Mouse (Mus musculus) erythroblast, embryonic 14.5 days (primary cell): ENCODE results near the gene Cnksr3.

Source experiments
- GATA1 ChIP-seq: IDR thresholded peaks from 2 replicates; pipeline ENCODE4 v1.6.1; 2012; ENCODE audit warnings: low read length, inconsistent platforms, mixed read lengths
- TAL1 ChIP-seq: IDR thresholded peaks from 3 replicates; pipeline ENCODE4 v1.6.1; 2012; ENCODE audit warnings: low read length, inconsistent platforms, mixed read lengths

- no peak for TF ChIP-seq TAL1
- no peak for TF ChIP-seq GATA1
Measured at GRCm38 (mm10) chr10:7217551-7218127, 5.6 kb upstream of the Cnksr3 start.
